Mouse (Mus musculus) telencephalon, adult 2 months (tissue): ENCODE measurements at regions not wholly inside any gene's neighbourhood (a gene's known extent, or its start where the extent isn't known, plus 50 kb on each side); places are given as distances from the start of the nearest gene placed in this dataset.

ENCODE experiments used
- DNase-seq: peaks from one replicate; pipeline ENCODE4 v3.0.0-alpha.2; 2011; ENCODE audit warnings: low read depth, low spot score

DNA sequence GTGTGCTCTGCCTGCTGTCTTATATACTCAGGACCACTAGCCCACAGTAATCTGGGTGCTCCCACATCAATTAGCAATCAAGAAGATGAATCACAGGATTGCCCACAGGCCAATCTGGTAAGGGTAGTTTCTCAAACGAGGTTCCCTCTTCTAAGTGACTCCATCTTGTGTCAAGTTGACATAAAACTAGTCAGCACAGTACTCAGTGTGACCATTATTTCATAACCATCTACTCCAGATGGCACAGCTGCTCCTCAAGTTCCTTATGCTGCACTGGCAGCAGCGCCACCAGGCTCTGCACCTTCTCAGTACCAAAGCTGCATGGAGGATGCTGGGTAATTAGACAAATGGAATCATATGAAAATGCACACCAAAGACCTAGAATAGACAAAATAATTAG is 175.6 kb upstream of the B3galt2 start:
- no peak for DNase-seq

- DNase-seq = no peak
Observed at GRCm38 (mm10) chr1:143466092-143466491, 174.4 kb upstream of the B3galt2 start.

DNA sequence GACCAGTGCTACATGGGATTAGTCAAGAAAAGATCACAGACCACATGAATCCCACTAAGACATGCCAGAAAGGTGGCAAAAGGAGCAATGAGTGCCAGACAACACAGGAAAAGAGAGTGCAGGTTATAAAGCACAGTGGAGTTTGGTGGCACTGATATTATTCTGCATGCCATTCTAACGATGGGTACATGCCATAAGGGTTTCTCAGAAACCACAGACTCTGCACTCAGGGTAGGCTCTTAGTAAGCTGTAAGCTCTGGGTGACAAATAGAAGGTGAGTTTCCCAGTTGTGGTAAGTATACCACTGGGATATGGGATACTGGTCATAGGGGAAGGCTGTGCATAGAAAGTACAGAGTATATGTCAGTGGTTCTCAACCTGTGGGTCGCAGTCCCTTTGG is 165.1 kb upstream of the B3galt2 start:
- no peak for DNase-seq

DNA sequence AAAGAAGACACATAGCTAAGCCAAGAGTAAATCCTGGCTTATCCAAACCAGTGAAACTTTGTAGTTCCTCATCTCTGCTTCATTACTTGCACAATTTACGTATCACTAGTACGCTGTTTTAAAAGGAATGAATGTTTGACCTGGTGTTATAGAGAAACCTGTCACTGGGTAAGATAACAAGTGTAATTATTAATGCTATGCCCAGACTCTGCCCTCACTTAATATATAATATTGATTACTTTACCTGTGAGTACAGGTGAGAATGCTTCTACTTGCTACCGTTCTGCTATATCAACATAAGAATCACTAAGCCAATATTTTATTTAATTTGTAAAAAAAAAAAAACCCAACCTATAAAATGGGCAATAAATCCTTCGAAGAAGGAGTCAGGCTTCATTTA is 157.1 kb upstream of the B3galt2 start:
- no peak for DNase-seq

GRCm38 (mm10) chr1:143484936-143485335 is 155.5 kb upstream of the B3galt2 start:
- no peak for DNase-seq

DNA sequence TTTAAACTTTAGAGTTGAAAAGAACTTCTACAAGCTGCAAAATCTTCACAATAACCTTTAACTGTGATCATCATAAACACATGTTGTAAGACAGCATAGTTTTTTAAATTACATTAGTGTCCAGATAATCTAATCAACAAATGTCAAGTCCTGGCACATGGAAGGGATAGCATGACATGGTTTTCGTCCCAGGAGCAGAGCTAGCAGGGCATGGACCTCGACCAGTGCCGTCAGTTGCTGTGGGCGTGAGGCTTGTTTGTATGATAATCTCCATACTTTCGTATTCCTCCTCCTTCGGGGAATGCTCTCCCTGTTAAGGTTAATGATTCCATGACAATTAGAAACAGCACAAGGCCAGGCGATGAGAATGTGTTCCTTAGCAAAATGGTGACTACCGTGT is 143.4 kb upstream of the B3galt2 start:
- no peak for DNase-seq

GRCm38 (mm10) chr1:143503436-143504065 is 136.9 kb upstream of the B3galt2 start:
- peak; percentile 79 for DNase-seq

- DNase-seq = no peak
Observed at GRCm38 (mm10) chr1:143504066-143504440, 136.4 kb upstream of the B3galt2 start.

DNA sequence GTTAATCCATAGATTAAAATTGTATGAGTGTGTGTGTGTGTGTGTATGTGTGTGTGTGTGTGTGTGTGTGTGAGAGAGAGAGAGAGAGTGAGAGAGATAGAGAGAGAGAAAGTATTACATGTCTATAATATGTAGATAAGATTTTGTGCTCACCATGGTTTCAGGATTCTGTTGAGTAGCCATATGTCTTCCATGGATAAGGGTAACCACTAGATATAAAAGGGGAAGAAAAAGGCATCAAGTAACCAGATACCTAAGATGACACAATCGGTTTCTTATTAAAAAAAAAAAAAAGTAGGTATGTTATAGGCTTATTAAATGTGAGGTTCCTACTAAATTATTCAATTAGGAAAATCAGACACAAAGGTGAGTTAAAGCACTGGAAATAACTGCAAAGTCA is 135.1 kb upstream of the B3galt2 start:
- no peak for DNase-seq

- no peak for DNase-seq
Observed at GRCm38 (mm10) chr1:143523831-143524521, 116.5 kb upstream of the B3galt2 start.

GRCm38 (mm10) chr1:143524522-143524865 is 116.0 kb upstream of the B3galt2 start:
- DNase-seq = no peak

- DNase-seq = no peak
Observed at GRCm38 (mm10) chr1:143540223-143540622, 100.2 kb upstream of the B3galt2 start.

- no peak for DNase-seq
Observed at GRCm38 (mm10) chr1:143540701-143541100, 99.8 kb upstream of the B3galt2 start.
